ENCODE assay signal across 15 mouse cellular contexts in genomic region chr7:101726980-101727379, GRCm38 (mm10).
"Had no signal": no experiment of that assay in that cellular context is flagged by ENCODE, and none has a peak within 500 bp of the region (broad histone marks: within the 10 kb centered on the region; RNA-seq: fewer than 3 reads in every experiment).

No protein-coding gene starts in this region.

- H3K27me3 ChIP-seq: limb, embryonic 13.5 days; neural tube, embryonic 15.5 days had no signal

- DNase-seq: kidney, adult 2 months; layer of hippocampus, postnatal 36 days; left cerebral cortex, postnatal 4 days; lung, adult 18-20 months; lung, postnatal 36 days; midbrain, embryonic 14.5 days; right cerebral cortex, adult 18-20 months; right cerebral cortex, postnatal 25 days; thymus, adult 18-20 months; thymus, postnatal 14 days had no signal

- H3K4me1 ChIP-seq: limb, embryonic 13.5 days had no signal

- H3K27ac ChIP-seq: limb, embryonic 13.5 days; liver, embryonic 14.5 days; midbrain, embryonic 10.5 days; neural tube, embryonic 15.5 days had no signal

- H3K9me3 ChIP-seq: limb, embryonic 13.5 days; midbrain, embryonic 10.5 days; neural tube, embryonic 15.5 days had no signal

- H3K4me3 ChIP-seq: limb, embryonic 13.5 days; midbrain, embryonic 10.5 days; myocyte; neural tube, embryonic 15.5 days had no signal
